Mouse (Mus musculus) forebrain, embryonic 15.5 days (tissue): ENCODE results near the gene Arhgef7. TPM values are rescaled to one million over a fixed set of nuclear protein-coding genes. Genes with fewer than 3 reads are reported as not detected.

Experiments
- ATAC-seq: fragments of 200-750 bp; cut with Nextera tagmentation; replicated peaks from 2 replicates; pipeline ENCODE4 v1.8.0; 2017; ENCODE audit warnings: mild to moderate bottlenecking, moderate TSS enrichment, moderate library complexity
- H3K27ac ChIP-seq: fragments of 300-500 bp; sonication (generic); replicated peaks from 2 replicates; pipeline ENCODE4 v1.5.1; 2015; ENCODE audit warnings: mild to moderate bottlenecking, inconsistent platforms
- H3K27me3 ChIP-seq: fragments of 300-500 bp; sonication (generic); 2 replicates; pipeline ENCODE4 v1.6.1; 2015; ENCODE audit warnings: inconsistent platforms
- H3K36me3 ChIP-seq: fragments of 300-500 bp; sonication (generic); 2 replicates; pipeline ENCODE4 v1.6.1; 2015; ENCODE audit warnings: mild to moderate bottlenecking, inconsistent platforms
- H3K4me1 ChIP-seq: fragments of 300-500 bp; sonication (generic); 2 replicates; pipeline ENCODE4 v1.6.1; 2015; ENCODE audit warnings: inconsistent platforms
- H3K4me2 ChIP-seq: fragments of 300-500 bp; sonication (generic); replicated peaks from 2 replicates; pipeline ENCODE4 v1.6.1; 2015; ENCODE audit warnings: mild to moderate bottlenecking, inconsistent platforms
- H3K4me3 ChIP-seq: fragments of 300-500 bp; sonication (generic); 2 replicates; pipeline ENCODE4 v1.5.1; 2015; ENCODE audit warnings: mild to moderate bottlenecking, inconsistent platforms
- H3K9ac ChIP-seq: fragments of 300-500 bp; sonication (generic); replicated peaks from 2 replicates; pipeline ENCODE4 v1.6.1; 2015; ENCODE audit warnings: mild to moderate bottlenecking, inconsistent platforms
- H3K9me3 ChIP-seq: fragments of 300-500 bp; sonication (generic); 2 replicates; pipeline ENCODE4 v1.6.1; 2016; ENCODE audit warnings: inconsistent platforms
- WGBS: fragments of 180-500 bp; shearing (Covaris S2); methylation state at CpG from one replicate; pipeline ENCODE4 v1.1.7; 2015; ENCODE audit warnings: mixed read lengths; 5-methylcytosine and 5-hydroxymethylcytosine counted together
- polyA plus RNA-seq: library from polyadenylated mRNA; unstranded; fragments of >200 nt; fragmentation: Nextera tagmentation; extraction: Ambion mirVana; gene quantifications from 2 replicates; pipeline ENCODE4 v1.2.1, GENCODE M21; 2015

The Arhgef7 gene
- polyA plus RNA-seq, 1 experiment from 2014 or later: 77.1 TPM

DNA sequence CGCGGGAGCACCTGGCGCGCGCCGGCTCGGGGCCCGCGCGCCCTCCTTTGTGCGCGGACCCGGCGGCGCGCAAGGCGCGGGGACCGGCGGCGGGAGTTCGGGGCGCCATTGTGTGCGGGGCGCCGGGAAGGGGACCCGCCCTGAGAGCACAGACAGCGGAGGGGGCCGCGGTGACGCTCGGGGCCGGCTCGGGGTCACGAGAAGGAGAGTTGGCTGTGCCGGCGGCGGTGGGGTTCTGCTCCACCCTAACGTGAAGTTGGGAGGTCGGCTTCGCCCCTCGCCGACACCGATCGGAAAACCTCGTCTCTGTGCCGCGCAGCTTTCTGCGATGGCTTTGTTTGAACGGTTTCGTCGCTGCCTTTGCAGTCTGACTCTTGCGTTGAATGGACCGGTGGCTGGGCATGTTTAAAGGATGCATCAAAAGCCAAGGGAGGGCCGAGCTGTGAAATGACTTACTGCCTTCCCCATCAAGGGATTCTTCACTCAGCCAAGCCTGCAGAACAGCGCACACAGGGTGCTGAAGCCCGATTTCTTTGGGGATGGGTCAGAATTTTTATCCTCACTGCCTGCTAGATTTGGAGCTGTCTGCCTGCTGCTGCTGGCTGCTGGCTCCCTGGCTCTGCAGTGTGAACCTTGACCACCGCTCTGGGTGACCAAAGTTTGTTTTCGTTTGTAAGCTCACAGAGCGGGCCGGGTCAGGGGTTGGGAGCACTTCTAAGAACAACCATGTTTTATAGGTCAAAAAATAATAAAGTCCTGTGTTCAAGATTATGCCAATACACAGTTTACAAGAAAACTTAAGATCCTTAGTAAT lies 1.2 kb downstream of the Arhgef7 start:
- Histone ChIP-seq H3K9ac (peak overlapping the region; percentile 98), H3K27ac (peak overlapping the region; percentile 100), H3K36me3 (peaks cover 4% of the 10 kb centered on the region; the same call in 1 of the 2 replicates), H3K27me3 (no peaks in the 10 kb centered on the region; the same call in 1 of the 2 replicates), H3K4me1 (peaks cover 32% of the 10 kb centered on the region), H3K4me2 (peak overlapping the region; percentile 70), H3K9me3 (no peaks in the 10 kb centered on the region), H3K4me3 (peak overlapping the region; percentile 94)
- WGBS: under 1% methylated on average over 58 of the region's 61 CpGs
- ATAC-seq: peak; percentile 66

DNA sequence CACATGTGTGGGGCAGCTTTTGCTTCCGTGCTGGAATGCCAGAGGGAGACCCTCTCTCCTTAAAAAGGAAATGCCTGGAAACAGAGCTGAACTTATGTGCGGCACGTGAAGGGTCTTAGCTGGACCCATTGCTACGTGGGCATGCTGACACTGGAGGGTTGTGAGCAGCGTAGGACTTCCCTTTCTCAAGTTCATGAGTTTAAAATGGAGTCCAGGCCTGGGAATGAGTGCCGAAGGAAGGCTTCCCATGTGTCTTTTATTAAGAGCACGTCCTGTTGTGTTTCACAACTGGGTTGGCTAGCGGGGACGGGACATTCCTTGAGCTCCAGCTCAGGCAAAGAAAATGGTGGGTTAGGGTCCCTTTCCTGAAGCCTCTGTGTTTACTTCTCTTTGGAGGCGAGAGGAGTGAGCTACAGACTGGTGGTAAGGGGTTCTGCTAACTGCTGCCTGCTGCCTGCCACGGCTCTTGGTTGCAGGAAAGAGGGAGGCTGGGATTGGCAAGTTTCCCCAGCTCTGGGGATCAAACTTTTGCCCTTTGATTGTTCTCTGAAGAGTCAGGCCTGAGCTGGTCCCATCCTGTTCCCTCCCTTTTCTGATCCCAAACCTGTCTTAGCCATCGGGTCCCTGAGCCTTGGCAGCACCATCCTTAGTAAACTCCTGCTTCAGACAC lies 2.9 kb downstream of the Arhgef7 start:
- H3K36me3 ChIP-seq: peaks cover 6% of the 10 kb centered on the region; the same call in 1 of the 2 replicates
- peak overlapping the region; percentile 10; the same call in 1 of the 2 replicates for H3K27ac ChIP-seq
- H3K4me1 ChIP-seq: peaks cover 34% of the 10 kb centered on the region
- no peak for ATAC-seq
- WGBS: 68% methylated on average over 12 of the region's 12 CpGs
- peak overlapping the region; percentile 70 for H3K4me2 ChIP-seq
- H3K9ac ChIP-seq: peak overlapping the region; percentile 25; the same call in 1 of the 2 replicates
- H3K4me3 ChIP-seq: peak overlapping the region; percentile 94
- no peaks in the 10 kb centered on the region; the same call in 1 of the 2 replicates for H3K27me3 ChIP-seq
- no peaks in the 10 kb centered on the region for H3K9me3 ChIP-seq

DNA sequence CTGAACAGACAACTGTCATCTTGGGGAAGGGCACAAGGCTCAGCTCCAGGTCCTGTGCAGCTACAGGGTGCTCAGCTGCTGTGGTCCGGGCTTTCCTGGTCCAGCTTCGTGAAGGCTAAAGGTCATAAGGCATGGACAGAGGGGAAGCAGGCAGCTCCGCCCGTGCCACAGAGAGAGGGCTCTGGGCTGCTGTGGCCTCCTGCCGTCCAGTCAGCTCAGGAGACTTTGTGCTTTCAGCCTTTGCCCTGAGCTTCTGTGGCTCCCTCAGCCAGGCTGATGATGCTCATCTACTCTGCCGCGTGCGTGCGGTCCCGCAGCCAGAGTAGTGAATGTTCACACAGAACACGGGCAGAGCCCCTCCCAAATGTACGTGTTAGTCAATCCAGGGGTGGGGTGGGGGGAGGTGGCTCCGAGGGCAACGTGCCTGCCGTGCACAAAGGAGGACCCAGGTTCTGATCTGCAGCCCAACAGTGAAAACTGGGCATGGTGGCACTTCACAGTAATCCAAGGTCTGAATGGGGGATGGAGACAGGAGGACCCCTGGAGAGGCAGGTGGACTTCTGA lies 8.2 kb downstream of the Arhgef7 start:
- Histone ChIP-seq H3K27ac (no peak overlapping the region), H3K9ac (no peak overlapping the region), H3K4me1 (peaks cover 13% of the 10 kb centered on the region), H3K27me3 (no peaks in the 10 kb centered on the region), H3K9me3 (no peaks in the 10 kb centered on the region), H3K4me3 (no peak overlapping the region), H3K4me2 (no peak overlapping the region), H3K36me3 (peaks cover 32% of the 10 kb centered on the region)
- ATAC-seq: no peak
- 88% methylated on average over 15 of the region's 15 CpGs for WGBS

DNA sequence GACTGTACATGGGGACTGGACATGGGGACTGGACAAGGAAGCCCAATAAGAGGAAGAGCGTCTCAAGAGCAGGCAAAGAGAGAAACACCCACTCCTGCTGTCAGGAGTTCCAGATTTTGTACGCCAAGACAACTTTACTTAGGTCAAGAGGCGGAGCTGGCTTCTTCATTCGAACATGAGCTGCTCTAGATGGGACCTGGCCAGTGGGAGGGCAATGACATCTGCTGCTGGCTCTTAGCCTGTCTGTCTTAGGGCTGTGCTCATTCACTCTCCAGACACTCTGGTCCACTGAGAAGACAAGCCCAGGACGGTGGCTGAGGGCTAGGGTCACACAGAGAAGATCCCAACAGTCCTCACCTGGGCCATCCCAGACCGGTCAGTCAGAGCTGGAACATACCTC lies 9.6 kb downstream of the Arhgef7 start:
- ATAC-seq: no peak
- WGBS: 89% methylated on average over 6 of the region's 6 CpGs

DNA sequence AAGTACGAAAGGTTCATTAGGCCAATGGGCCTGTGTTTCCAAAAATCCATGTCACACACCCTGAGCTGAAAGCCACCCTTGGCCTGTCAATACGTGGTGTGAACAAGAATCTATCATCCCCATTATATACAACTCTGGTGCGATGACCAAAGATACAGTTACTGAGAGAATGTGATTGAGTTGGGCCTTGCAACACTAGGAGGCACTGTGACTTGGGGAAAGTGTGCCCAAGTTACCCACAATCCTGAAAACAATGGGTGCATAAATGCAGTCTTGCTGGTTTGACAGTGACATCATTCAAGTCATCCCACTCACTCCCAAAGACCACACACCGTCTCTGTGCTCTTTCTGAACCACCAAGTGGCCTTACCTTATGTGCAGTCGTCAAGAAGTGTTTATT lies 11.6 kb downstream of the Arhgef7 start:
- no peaks in the 10 kb centered on the region for H3K27me3 ChIP-seq
- ATAC-seq: no peak
- peaks cover 25% of the 10 kb centered on the region for H3K36me3 ChIP-seq
- no peak overlapping the region for H3K9ac ChIP-seq
- H3K4me2 ChIP-seq: no peak overlapping the region
- H3K4me3 ChIP-seq: no peak overlapping the region
- no peak overlapping the region for H3K27ac ChIP-seq
- 0 out of 2 replicates have a peak, but pooled peaks cover 2% of the 10 kb centered on the region for H3K4me1 ChIP-seq
- no peaks in the 10 kb centered on the region for H3K9me3 ChIP-seq
- WGBS: 90% methylated on average over 5 of the region's 5 CpGs

More for the DNA sequence above, 9.6 kb downstream of the Arhgef7 start:
- H3K36me3 ChIP-seq: peaks cover 30% of the 10 kb centered on the region
- no peaks in the 10 kb centered on the region for H3K27me3 ChIP-seq
- no peak overlapping the region for H3K4me3 ChIP-seq
- peaks cover 5% of the 10 kb centered on the region; the same call in 1 of the 2 replicates for H3K4me1 ChIP-seq
- H3K27ac ChIP-seq: no peak overlapping the region
- no peaks in the 10 kb centered on the region for H3K9me3 ChIP-seq
- H3K9ac ChIP-seq: no peak overlapping the region
- no peak overlapping the region for H3K4me2 ChIP-seq

DNA sequence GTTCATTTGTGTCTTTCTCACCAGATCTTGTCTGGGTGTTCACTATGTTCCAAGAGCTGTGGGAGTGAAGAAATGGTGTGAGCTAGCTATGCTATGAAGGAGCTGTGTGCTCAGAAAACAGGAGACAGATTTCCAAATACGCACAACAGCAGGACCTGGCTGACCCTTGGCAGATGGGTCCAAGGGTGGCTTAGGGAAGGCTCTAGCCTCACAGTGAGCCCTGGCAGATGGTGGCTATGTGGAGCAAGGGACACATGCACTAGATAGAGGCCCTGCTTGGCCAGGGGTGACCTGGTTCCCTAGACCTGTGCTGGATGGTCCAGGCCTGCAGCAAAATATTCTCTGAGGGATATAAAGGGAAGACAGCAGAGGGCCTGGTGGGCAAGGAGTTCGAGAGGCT lies 13.3 kb downstream of the Arhgef7 start:
- Histone ChIP-seq H3K9ac (no peak overlapping the region), H3K9me3 (no peaks in the 10 kb centered on the region), H3K27me3 (no peaks in the 10 kb centered on the region), H3K4me3 (no peak overlapping the region), H3K4me1 (no peaks in the 10 kb centered on the region), H3K27ac (no peak overlapping the region), H3K36me3 (peaks cover 25% of the 10 kb centered on the region), H3K4me2 (no peak overlapping the region)
- ATAC-seq: no peak; the same call in 1 of the 2 replicates
- WGBS: 92% methylated on average over 2 of the region's 2 CpGs

DNA sequence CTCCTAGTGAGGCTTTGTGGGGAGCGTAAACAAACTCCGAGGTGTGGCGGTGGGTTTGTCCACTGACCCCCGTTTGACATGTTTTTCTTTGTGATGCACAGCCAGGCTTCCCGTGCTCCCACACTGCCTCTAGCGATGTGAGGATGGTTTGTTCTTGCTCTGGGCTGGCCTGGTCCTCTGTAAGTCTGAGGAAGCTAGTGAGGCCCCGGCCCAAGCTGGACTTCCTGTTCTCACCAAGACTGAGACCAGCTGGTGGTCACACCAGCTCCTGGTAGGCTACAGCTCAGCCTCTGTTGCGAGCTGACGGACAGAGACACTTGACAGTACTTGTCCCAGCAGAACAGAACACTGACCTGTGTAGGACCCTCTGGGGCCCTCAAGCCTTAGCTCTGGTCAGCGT lies 16.1 kb downstream of the Arhgef7 start:
- H3K9ac ChIP-seq: no peak overlapping the region
- no peak overlapping the region for H3K4me3 ChIP-seq
- 82% methylated on average over 10 of the region's 10 CpGs for WGBS
- no peaks in the 10 kb centered on the region for H3K4me1 ChIP-seq
- peaks cover 17% of the 10 kb centered on the region for H3K36me3 ChIP-seq
- H3K4me2 ChIP-seq: no peak overlapping the region
- no peak overlapping the region for H3K27ac ChIP-seq
- ATAC-seq: no peak
- no peaks in the 10 kb centered on the region for H3K27me3 ChIP-seq
- no peaks in the 10 kb centered on the region for H3K9me3 ChIP-seq

DNA sequence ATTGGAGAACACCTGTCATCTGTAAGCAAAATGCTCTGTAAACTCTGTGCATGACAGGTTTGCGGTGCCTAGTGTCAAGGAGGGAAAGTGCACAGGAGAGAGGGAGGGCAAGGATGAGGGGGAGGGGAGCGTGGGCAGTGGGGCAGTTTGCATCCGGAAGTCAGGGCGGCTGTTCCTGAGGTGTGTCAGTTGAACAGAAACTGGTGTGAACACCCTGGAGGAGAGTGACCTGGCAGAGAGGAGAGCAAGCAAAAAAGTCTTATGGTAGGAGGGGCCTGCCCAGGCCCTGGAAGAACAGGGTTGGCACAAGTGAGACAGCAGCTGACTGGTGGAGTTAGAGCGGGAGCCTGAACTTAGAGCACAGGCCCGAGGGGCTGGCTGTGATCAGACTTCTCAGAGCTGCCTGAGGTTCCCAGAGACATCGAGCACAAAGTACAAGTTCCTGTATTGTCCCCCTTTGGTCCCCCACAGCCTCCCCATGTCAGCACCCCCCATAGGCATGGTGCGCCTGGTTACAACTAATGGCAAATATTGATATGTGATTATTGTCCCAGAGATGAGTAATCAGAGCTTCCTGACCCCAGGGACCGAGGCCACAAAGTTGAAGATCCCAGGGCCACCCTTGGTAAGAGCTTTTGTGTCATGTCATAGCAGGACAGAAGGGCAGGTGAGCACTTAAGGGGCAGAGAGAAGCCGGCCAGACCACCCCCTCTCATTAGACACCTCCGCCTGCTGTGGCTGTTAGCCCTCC lies 19.5 kb downstream of the Arhgef7 start:
- no peaks in the 10 kb centered on the region for H3K27me3 ChIP-seq
- no peak overlapping the region for H3K27ac ChIP-seq
- H3K4me3 ChIP-seq: no peak overlapping the region
- H3K4me1 ChIP-seq: no peaks in the 10 kb centered on the region
- H3K36me3 ChIP-seq: no peaks in the 10 kb centered on the region
- H3K9ac ChIP-seq: no peak overlapping the region
- H3K9me3 ChIP-seq: no peaks in the 10 kb centered on the region
- no peak overlapping the region for H3K4me2 ChIP-seq
- no peak for ATAC-seq
- 85% methylated on average over 11 of the region's 11 CpGs for WGBS

DNA sequence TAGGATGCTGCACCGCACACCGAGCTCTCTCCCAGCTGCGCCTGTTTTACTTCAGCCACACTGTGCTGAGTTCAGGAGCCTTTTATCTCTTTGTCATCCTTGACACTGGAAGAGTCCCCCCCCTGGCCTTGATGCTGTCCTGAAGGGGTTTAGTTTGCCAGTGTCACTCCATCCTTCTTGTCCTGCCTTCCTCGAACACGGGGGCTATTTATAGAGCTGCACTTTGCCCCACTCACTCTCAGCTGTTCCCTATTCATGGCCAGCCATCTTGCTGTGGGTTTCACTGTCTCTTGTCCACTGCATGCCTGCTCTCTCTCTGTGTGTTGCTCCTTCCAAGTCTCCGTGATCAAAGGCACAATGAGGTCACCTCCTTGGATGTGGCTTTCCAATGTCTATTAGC lies 22.0 kb downstream of the Arhgef7 start:
- Histone ChIP-seq H3K4me1 (no peaks in the 10 kb centered on the region), H3K9ac (no peak overlapping the region), H3K9me3 (no peaks in the 10 kb centered on the region), H3K36me3 (no peaks in the 10 kb centered on the region), H3K27ac (no peak overlapping the region), H3K4me2 (no peak overlapping the region), H3K4me3 (no peak overlapping the region), H3K27me3 (no peaks in the 10 kb centered on the region)
- no peak for ATAC-seq
- 69% methylated on average over 6 of the region's 6 CpGs for WGBS

DNA sequence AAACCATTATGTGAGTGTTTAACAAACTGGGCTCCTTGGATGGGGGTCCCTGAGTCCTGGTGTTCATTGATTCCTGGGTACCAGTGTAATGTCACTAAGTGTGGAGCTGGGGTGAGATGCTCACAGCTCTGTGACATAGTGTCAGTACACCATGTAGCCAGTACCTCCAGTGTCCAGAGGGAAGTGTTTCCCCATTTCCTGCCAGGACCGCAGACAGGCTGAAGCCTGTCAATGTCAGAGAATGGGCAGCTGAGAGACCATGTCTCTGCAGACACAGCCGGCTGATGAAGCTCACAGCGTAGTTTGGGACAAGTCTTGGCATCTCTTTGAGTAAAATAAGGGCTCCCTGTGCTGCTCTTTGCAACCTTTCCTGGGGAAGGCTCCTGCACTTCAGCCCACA lies 24.8 kb downstream of the Arhgef7 start:
- 96% methylated on average over 3 of the region's 3 CpGs for WGBS
- Histone ChIP-seq H3K4me1 (peaks cover 10% of the 10 kb centered on the region), H3K4me3 (no peak overlapping the region), H3K27me3 (no peaks in the 10 kb centered on the region), H3K36me3 (no peaks in the 10 kb centered on the region), H3K9ac (no peak overlapping the region), H3K4me2 (no peak overlapping the region), H3K27ac (no peak overlapping the region), H3K9me3 (no peaks in the 10 kb centered on the region)
- ATAC-seq: no peak

DNA sequence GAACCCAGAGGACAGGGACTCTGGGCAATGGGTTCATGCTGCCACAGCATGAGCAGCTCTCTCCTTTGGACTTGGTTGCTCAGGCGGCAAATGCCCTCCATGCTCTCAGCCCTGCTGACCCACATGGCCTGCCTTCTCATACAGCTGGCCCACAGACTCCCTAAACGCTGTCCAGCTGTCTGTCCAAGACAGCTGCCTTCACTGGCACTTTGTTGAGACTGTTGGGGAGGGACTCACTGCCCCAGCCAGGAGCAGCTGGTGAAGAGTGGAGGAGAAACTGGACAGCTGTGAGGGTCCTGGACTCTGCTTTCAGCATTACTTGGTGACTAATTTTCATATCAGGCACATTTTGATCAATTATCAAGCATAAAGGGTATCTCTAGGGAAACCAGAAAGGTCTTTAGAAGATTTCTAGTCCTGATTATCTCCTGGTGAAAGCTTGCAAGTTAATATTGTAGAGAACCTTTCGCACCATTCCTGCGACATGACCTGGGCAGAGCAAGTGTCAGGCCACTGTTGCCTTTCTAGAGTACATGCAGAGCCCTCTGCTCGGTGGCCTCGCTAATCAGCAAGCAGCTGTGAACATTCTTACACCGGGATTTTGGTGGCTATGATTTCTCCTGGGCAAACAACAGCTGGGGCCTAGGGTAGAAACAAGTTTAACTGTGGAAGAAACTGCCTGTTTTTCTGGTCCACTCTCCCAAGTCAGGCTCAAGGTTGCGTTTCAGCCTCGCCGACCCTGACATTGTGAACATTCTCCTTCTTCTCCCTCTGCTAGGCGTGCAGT lies 25.8 kb downstream of the Arhgef7 start:
- no peaks in the 10 kb centered on the region for H3K27me3 ChIP-seq
- peaks cover 16% of the 10 kb centered on the region for H3K4me1 ChIP-seq
- H3K4me2 ChIP-seq: no peak overlapping the region
- H3K9ac ChIP-seq: no peak overlapping the region
- ATAC-seq: no peak
- no peak overlapping the region for H3K27ac ChIP-seq
- H3K9me3 ChIP-seq: no peaks in the 10 kb centered on the region
- H3K4me3 ChIP-seq: no peak overlapping the region
- 84% methylated on average over 11 of the region's 11 CpGs for WGBS
- H3K36me3 ChIP-seq: no peaks in the 10 kb centered on the region
